Mouse (Mus musculus): ENCODE results near the gene Gm21083.
A peak's percentile ranks its signal among the peaks of the same experiment; 100 is the strongest.
"Not testable (repeated sequence)": the region's sequence is repeated elsewhere in the genome, so short reads cannot be mapped to it uniquely, and the experiment has no call there.

The Gm21083 gene

DNA sequence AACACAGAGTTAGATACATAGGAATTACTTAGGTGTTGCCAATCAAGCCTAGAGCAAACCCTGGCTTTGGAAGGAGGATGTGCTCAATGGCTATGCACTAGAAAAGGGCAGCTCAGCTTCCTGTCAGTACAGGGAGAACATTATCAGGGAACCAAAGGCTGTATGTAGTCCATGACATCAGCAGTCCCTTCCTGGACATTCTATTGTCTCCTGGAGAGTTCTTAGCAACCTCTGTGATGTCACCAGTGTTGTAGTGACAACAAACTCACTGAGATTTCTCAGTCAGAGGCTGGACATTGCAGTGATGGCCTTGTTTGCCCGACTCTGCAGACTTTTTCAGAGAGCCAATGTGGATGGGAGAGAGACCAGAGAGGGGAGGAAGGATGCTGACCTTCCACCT lies at the start of gene Gm21083:
Gene Gm21083, plus strand, starts transcription at position 301 of the 400 bp plus-strand sequence.
- not testable (repeated sequence) for DNase-seq (ENCODE audit: low read depth, low spot score)

DNA sequence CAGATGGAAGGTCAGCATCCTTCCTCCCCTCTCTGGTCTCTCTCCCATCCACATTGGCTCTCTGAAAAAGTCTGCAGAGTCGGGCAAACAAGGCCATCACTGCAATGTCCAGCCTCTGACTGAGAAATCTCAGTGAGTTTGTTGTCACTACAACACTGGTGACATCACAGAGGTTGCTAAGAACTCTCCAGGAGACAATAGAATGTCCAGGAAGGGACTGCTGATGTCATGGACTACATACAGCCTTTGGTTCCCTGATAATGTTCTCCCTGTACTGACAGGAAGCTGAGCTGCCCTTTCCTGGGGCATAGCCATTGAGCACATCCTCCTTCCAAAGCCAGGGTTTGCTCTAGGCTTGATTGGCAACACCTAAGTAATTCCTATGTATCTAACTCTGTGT lies 48.0 kb upstream of the Gm21083 start, which contains the start of gene Gm21190:
Gene Gm21190, minus strand, starts transcription at position 101 of the 400 bp plus-strand sequence.
- not testable (repeated sequence) for DNase-seq (ENCODE audit: low read depth, low spot score)

DNA sequence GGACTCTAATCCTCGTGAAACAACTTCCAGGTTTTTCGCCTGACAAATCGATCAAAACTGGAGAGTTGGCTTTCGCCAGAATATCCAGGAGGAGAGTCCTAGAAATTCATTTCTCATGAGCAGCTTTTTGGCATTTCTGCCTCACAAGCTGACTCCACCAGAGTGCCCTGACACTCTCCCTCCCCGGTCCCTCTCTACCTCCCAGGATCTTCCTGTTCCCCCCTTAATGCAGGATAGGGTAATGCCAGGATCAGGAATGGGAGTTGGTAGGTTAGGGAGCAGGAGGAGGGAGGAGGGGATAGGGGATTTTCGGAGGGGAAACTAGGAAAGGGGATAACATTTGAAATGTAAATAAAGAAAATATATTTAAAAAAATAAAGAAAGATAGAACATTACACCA lies 28.5 kb upstream of the Gm21083 start:
- DNase-seq (ENCODE audit: low read depth, low spot score), result not testable (repeated sequence)

DNA sequence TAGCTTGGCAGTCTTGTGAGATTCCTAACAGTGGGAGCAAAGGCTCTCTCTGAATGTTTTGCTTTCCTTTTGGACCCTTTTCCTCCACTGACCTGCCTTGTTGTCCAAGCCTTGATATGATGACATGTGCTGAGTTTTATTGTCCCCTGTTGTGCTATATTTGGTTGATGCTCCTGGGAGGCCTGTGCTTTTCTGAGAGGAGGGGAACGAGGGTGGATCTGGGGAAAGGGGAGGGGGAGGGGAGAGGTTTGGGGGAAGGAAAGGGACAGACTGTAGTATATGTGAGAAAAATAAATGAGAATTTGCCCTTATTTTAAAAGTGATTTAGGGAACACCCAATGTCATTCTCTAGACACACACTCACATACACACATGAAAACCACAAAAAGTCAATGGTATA lies 28.0 kb upstream of the Gm21083 start:
- not testable (repeated sequence) for DNase-seq (ENCODE audit: low read depth, low spot score)

DNA sequence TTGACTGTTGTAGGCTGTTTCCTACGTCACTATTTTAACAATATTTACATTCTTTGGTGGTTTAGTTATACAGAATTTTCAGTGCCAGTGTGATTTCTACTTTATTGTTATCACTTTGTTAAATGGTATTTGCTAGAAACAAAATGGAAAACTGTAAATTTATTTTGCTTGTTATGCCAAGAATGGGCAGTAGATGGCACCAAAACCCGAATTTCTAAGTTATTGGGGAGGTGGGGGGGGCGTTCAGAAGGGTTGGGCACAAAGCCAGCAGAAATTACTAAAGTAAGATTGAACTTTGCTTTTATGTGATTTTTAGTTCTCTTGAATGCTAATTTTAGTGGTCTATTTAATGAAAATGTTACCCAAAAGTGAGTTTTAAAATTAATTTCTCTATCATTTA lies 27.5 kb upstream of the Gm21083 start:
- peak; percentile 0 for DNase-seq (ENCODE audit: low read depth, low spot score)

DNA sequence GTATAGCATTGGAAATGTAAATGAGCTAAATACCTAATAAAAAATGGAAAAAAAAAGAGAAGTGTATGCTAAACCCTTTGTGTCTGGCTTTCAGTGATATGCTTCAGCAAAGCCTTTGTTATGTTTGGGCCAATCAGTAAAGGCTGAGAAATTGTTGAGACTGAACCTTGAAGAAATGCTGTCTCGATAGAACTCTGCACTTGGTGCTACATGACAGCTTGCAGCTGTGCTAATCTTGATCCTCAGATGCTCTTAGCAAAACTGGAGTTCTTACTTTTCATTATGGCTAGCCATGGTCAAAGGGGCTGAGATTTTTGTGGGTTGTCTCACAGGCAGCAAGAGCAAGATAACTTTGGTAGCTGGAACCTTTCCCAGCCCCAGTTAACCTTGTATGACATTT lies 18.5 kb upstream of the Gm21083 start:
- DNase-seq (ENCODE audit: low read depth, low spot score), result not testable (repeated sequence)

DNA sequence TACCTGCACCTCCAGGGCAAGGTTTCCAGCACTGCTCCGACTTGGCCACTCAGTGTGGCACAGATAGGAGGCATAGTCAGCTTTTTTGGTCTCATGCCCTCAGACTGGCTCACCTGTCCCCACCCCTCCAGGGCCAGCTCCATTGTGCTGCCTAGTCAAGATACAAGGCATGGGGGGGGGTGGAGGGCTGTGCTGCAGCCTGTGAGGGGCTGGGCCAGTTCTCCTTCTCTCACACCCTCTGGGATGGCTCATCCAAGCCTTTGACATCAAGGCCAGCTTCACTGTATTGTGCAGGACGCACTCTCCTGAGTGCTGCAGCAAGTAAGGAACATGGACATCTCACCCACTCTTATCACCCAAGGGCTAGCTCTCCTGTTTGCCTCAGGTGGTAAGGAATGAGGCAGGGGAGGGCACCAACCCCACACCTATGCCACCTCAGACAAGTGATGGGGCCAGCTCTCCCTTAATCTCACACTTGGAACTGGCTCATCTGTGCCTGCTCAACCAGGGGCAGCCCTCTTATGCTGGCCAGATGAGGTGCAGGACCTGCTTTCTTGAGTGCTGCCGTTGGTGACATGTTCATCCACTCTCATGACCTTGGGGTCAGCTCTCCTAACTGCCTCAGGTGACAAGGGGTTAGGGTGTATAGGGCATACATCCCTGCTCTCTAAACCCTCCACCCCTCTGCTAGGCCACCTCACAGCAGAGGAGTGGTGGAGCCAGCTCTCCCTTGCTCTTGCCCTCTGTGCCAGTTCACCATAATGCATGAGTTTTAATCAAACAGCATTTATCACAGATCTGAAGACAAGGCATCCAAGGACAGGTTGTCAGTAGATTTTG lies 15.5 kb upstream of the Gm21083 start:
- not testable (repeated sequence) for DNase-seq (ENCODE audit: low read depth, low spot score)

DNA sequence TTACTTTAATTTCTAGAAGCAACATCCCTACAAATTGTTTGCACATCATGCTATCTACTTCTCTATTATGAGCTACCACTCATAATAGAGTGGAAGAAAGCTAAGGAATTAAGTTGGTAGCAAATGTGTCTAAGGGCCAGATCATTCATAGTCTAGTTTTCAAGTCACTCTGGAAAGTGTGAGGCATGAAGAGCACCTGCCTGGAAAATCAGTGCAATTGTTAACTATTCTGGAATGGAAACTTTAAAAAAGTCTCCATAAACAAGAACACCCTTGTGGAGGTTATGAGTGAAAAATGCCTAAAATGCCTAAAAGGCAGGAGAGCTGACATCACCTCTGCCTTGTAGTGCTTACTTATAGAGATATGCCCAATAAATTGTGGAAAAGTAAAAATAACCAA lies 3.4 kb upstream of the Gm21083 start:
- not testable (repeated sequence) for DNase-seq (ENCODE audit: low read depth, low spot score)

DNA sequence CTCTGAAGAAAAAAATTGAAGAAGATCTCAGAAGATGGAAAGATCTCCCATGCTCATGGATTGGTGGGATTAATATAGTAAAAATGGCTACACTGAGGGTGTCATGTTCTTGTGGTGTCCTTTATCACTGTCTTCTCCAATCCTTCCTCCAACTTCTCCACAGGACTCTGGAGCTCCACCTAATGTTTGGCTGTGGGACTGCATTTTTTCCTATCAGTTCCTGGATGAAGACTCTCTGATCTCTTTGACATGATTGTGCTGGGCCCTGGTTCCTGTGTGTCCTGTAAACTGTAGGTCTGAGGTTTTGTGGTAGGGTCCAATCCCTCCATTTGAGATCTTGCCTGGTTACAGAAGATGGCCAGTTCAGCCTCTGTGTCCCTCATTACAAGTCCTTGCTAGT lies 9.2 kb downstream of the Gm21083 start:
- not testable (repeated sequence) for DNase-seq (ENCODE audit: low read depth, low spot score)

DNA sequence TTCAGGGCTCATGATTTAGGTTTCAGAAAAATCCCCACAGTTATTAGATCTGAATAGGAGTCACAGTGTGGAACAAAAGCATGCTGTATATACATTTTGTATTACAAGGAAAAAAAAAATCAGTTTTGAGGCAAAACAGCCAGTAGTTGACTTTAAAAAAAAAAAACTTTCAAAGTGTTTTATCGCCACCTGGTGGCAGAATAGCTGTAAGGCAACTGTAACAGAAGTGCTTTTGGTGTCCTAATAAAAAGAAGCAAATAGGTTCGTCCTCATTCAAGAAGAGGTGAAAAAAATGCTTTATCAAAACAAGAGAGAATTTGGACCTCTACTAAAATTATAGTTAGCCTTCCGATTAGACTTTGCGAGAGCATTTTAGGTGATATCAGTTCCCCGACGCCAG lies 11.2 kb downstream of the Gm21083 start:
- peak; percentile 19 for DNase-seq (ENCODE audit: low read depth, low spot score)

DNA sequence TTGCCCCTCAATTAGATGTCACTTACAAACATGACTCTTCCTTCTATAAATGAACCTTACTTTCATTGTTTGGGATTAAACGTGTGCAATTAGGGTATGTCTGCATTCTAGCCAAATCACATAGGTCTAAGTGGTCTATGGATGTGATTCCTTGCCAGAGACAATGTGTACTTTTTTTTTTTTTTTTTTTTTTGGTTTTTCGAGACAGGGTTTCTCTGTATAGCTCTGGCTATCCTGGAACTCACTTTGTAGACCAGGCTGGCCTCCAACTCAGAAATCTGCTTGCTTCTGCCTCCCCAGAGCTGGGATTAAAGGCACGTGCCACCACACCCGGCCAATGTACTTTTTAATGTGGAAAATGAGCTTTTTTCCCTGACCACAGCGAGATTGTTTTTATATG lies 13.5 kb downstream of the Gm21083 start:
- not testable (repeated sequence) for DNase-seq (ENCODE audit: low read depth, low spot score)

DNA sequence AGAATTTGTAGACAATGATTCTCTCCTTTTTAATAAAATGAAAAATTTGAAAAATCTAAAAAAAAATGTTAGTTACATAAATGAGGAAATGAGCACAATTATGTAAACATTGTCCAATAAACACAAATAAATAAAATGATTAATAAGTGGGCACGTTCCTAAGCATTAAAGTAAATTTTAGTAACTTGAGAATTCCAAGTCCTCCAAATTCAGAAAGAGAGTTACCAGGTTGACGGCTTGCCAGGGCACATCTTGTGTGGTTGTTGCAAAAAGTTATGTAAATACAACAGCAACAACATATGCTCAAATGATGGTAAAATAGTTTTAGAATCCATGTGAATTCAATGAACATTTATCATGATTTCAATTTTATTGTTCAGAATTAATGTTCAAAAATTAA lies 14.4 kb downstream of the Gm21083 start:
- not testable (repeated sequence) for DNase-seq (ENCODE audit: low read depth, low spot score)

DNA sequence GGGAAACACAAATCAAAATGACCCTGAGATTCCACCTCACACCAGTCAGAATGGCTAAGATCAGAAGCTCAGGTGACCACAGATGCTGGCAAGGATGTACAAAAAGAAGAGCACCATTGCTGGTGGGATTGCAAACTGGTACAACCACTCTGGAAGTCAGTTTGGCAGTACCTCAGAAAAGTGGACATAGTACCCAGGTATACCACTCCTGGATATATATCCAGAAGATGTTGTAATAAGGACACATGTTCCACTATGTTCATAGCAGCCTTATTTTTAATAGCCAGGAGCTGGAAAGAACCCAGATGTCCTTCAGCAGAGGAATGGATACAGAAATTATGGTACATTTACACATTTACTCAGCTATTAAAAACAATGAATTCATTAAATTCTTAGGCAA lies 21.7 kb downstream of the Gm21083 start:
- not testable (repeated sequence) for DNase-seq (ENCODE audit: low read depth, low spot score)

DNA sequence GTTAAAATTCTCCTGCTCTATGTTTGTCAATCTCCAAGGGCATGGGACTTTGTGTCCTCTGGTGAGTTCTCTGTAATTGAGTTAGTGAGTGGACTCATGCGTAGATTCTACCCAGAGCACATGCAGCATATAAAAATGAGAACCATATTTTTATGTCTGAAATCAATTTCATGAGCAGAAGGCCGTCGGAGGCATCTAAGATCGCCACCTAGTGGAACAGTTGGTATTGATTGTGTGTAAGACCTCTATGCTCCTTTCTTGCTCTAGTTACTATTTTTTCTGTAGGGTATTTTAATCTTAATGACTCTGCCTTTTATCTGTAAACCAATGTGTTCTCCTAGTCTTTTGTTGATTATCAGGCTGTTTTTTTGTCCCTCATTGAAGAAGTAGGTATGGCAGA lies 23.2 kb downstream of the Gm21083 start:
- DNase-seq (ENCODE audit: low read depth, low spot score), result not testable (repeated sequence)

DNA sequence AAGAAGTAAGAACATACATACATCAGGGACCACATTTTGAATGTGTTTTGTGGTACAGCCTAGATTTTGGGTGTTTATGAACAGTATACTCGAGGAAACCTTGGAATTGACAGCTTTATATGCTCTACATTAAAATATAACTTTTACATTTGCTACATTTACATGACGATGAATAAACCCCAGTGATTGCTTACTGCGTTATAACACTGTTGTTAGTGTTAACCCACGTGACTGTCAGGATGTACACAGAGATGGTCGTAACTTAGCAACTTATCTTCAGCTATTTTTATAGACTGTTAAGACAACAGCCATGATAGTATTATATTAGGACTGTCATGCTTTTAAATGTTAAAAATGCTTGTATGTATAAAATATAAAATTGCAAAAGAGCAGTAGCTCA lies 24.3 kb downstream of the Gm21083 start:
- DNase-seq (ENCODE audit: low read depth, low spot score), result not testable (repeated sequence)

DNA sequence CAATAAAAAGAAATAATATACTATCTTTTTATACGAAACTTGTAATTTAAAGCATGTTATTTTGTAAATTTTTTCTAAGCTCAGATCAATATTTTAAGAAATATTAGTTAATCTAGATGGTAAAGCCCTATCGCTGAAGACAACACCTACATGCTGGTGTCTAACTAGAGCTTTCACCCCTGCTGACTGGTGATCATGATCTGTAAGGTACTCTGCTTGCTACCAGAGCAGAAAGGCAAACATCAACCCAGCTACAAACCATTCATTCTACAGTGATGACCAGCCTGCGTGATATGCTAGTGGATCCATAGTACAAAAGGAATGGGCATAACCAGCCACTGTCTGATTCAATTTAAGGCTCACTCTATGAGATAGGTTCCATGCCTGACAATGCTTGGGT lies 24.8 kb downstream of the Gm21083 start:
- DNase-seq (ENCODE audit: low read depth, low spot score), result not testable (repeated sequence)

DNA sequence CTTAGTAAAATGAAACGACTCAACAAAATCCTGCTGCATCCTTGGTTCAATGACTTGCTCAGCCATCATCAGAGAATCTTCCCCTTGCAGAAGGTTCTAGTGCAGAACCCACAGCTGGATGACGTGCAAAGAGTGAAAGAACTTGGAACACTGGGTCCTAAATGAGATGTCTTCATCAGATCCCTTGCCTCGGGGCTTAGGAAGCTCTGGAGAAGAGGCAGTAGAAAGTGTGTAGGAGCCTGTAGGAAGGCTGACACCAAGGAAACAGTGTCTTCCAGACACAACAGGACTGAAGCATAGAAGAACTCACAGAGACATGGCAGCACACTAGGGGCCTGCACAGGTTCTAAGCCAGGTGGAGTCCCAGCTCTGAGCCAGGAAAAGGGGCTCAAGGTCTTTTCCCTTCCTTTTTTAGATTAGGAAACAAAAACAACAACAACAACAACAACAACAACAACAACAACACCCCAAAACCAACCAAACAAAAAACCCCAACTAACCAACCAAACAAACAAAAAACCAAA lies 25.4 kb downstream of the Gm21083 start:
- not testable (repeated sequence) for DNase-seq (ENCODE audit: low read depth, low spot score)

DNA sequence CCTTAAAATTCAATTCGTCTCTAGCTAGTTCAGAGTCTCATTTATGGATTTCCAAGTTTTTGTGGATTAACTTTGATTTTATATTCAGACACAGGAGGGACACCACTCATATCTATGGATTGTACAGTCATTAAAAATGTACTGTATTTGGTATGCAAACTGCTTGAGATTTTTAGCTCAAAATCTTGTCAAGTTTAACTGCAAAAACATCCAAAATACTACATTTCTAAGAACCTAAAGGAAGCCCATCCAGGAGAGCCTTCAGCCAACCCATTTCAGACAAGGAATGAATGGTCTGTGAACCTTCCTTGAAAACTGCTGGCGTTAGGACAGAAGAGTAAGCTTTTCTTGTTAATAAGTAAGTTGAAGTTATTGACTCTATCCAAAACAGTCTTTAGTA lies 25.9 kb downstream of the Gm21083 start:
- not testable (repeated sequence) for DNase-seq (ENCODE audit: low read depth, low spot score)

DNA sequence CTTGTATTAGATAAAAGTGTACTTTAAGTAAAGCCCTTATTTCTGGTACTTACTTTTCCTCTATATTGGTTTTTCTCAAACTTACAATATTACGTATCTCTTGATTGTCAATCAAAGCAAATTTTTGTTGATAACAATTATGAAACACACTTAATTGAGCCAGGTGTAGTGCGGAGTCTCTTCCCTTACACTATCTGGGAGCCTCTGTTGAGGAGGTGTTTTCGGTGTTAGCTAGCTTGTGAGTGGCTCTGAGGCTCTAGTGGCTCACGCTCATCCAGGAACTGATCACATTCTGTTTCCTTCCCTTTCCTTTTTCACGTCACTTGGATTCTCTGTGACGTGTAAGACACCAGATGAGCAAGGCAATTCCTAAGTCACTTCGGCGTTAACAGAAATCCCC lies 26.5 kb downstream of the Gm21083 start:
- not testable (repeated sequence) for DNase-seq (ENCODE audit: low read depth, low spot score)

DNA sequence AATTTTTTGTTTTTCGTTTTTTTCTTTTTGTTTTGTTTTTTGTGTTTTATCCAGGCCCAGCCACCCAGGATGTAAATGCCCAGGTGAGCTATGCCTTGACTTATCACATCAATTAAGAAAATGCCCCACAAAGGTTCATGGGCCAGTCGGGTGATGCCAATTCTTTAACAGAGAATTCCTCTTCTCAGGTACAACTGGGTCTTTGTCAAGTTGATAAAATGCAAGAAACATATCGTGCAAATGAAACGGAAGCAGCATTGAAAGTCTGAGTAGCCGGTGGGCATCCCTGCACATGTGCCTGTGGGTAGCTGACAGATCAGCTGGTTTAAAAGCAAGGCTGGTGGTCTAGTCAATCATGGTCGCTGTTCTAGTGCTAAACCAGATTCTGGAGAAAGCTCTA lies 29.5 kb downstream of the Gm21083 start:
- DNase-seq (ENCODE audit: low read depth, low spot score), result not testable (repeated sequence)

DNA sequence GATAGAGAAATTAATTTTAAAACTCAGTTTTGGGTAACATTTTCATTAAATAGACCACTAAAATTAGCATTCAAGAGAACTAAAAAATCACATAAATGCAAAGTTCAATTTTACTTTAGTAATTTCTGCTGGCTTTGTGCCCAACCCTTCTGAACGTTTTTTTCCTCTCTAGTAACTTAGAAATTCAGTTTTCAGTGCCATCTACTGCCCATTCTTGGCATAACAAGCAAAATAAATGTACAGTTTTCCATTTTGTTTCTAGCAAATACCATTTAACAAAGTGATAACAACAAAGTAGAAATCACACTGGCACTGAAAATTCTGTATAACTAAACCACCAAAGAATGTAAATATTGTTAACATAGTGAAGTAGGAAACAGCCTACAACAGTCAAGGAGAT lies 33.6 kb downstream of the Gm21083 start:
- DNase-seq (ENCODE audit: low read depth, low spot score), result not testable (repeated sequence)

DNA sequence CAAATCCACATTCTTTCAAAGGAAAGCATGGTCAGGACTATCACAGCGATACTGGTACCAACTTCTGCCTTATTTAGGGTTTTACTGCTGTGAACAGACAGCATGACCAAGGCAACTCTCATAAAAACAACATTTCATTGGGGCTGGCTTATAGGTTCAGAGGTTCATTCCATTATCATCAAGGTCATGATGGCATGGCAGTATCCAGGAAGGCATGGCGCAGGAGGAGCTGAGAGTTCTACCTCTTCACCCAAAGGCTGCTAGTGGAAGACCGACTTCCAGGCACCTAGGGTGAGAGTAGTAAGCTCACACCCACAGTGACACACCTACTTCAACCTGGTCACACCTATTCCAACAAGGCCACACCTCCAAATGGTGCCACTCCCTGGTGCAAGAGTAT lies 39.1 kb downstream of the Gm21083 start:
- not testable (repeated sequence) for DNase-seq (ENCODE audit: low read depth, low spot score)

DNA sequence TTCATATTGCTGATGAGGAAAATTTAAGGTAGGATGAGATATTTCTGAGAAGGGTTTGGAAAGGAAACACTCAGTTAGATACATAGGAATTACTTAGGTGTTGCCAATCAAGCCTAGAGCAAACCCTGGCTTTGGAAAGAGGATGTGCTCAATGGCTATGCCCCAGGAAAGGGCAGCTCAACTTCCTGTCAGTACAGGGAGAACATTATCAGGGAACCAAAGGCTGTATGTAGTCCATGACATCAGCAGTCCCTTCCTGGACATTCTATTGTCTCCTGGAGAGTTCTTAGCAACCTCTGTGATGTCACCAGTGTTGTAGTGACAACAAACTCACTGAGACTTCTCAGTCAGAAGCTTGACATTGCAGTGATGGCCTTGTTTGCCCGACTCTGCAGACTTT lies 41.6 kb downstream of the Gm21083 start, which contains the start of gene Speer4d:
Gene Speer4d, plus strand, starts transcription at position 301 of the 400 bp plus-strand sequence.
- not testable (repeated sequence) for DNase-seq (ENCODE audit: low read depth, low spot score)
